Mouse (Mus musculus): ENCODE measurements around the gene Srp68. TPM values are rescaled to one million over a fixed set of nuclear protein-coding genes. Genes with fewer than 3 reads are reported as not detected.
A peak's percentile ranks its signal among the peaks of the same experiment; 100 is the strongest.

Gene Srp68
- total RNA-seq, 2 experiments from 2014 or later: 54.4 to 55.6 TPM

- DNase-seq: peak in 1 of 2 experiments; percentile 48
- intact Hi-C loops (cut with DNase I): loop anchor here (5.0 kb wide), 1 partner anchor 128 kb away; the partner anchor contains the start of gene Wbp2
Measured at GRCm38 (mm10) chr11:116215181-116215580, 58.8 kb downstream of the Srp68 start.

- no peak for DNase-seq
- intact Hi-C loops (cut with DNase I): no loop called here
Measured at GRCm38 (mm10) chr11:116213877-116214510, 60.0 kb downstream of the Srp68 start.

GRCm38 (mm10) chr11:116212847-116213246, 61.2 kb downstream of the Srp68 start:
- no peak for DNase-seq
- intact Hi-C loops (cut with DNase I): no loop called here

DNA sequence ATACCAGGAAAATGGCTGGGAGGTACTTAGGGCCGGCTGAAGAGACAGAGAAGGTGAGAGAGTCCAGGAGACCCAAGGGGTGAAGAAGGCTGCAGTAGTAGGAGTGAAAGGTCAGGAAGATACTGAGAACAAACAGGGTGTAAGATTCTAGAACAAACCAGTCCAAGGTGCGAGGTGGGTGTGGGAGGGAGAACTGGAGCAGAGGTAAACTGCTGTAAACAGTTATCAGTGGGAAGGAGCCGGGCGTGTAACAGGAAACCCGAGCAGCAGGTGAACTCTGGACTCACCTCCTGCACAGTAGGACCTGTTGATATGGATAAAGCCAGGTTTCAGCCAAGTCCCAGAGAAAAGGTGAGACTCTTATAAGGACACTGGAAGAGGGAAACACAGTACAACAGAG, 63.3 kb downstream of the Srp68 start:
- no peak for DNase-seq
- intact Hi-C loops (cut with DNase I): no loop called here

DNA sequence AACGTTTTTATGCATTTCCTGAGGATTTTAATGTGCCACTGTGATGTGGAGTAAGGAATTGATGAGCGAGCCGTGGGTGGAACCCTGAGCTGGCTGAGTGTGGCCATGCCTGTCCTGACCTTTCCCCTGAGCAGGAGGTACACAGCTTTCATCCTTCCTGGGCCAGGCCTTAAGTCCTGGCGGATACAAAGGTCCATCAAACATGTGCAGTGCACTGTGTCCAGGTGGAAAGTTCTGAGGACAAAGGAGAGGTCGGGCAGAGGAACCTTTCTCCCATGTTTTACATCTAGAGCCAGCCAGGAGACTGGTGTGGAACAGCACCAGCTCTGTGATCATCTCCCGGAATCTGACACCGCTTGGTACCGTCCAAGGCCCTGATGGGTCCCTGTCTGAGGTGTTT, 64.8 kb downstream of the Srp68 start:
- intact Hi-C loops (cut with DNase I): no loop called here
- no peak for DNase-seq

DNA sequence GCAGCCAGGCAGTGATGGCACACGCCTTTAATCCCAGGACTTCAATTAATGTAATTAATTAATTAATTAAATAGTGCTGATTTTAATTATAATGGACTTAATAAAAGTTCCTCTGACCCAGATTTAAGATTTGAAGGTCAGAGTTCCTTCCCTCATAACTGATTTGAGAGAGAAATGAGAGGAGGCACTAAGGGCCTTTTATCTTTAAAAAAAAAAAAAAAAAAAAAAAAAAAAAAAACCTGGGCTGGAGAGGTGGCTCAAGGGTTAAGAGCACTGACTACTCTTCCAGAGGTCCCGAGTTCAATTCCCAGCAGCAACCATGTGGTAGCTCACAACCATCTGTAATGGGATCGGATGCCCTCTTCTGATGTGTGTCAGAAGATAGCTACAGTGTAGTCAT, 65.4 kb downstream of the Srp68 start:
- no peak for DNase-seq
- intact Hi-C loops (cut with DNase I): no loop called here

DNA sequence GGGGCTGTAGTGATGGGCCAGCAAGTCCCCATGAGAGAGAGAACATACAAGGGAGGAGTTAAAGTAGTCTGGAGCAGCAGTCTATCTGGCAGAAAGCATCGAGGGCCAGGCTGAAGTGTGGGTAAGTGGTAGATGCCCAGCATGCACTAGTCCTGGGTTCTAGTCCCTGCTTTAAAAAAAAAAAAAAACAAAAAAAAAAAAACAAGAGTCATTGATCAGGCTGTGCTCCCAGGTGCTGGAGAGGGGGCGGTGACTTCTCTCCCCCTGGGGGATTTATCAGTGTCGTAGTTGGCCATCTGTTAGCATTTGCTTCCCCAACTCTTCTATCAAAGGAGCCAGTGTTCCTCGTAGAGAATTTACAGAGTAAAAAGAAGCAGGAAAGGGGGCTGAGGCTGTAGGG, 67.3 kb downstream of the Srp68 start:
- no peak for DNase-seq
- intact Hi-C loops (cut with DNase I): no loop called here

GRCm38 (mm10) chr11:116203150-116203549, 70.9 kb downstream of the Srp68 start:
- intact Hi-C loops (cut with DNase I): no loop called here
- DNase-seq: no peak

GRCm38 (mm10) chr11:116201151-116201550, 72.9 kb downstream of the Srp68 start:
- intact Hi-C loops (cut with DNase I): loop anchor here (2.0 kb wide), 1 partner anchor 18 kb away; no protein-coding TSS in a partner anchor
- DNase-seq: no peak

GRCm38 (mm10) chr11:116198639-116199531, 75.1 kb downstream of the Srp68 start, which contains the start of the genes Ten1 and Acox1:
Gene Ten1 (plus strand): TSS chr11:116198855.
Gene Acox1 (minus strand): TSS chr11:116199045.
- DNase-seq: peak; percentile 98
- intact Hi-C loops (cut with DNase I): no loop called here

GRCm38 (mm10) chr11:116198132-116198531, 75.9 kb downstream of the Srp68 start:
- intact Hi-C loops (cut with DNase I): no loop called here
- DNase-seq: no peak

DNA sequence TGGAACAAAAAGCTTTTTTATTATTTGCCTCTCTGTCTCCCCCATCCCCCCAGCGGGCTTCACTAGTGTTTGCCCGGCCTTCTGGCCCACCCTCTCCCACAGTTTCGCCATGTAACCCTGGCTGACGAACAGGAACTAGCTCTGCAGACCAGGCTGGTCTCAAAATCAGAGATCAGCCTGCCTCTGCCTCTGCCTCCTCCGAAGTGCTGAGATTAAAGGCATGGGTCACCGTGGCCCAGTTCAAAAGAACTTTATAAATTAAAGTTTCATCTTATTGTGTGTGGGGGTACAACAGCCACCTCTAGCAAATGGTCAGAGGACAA, 76.5 kb downstream of the Srp68 start:
- intact Hi-C loops (cut with DNase I): no loop called here
- no peak for DNase-seq

DNA sequence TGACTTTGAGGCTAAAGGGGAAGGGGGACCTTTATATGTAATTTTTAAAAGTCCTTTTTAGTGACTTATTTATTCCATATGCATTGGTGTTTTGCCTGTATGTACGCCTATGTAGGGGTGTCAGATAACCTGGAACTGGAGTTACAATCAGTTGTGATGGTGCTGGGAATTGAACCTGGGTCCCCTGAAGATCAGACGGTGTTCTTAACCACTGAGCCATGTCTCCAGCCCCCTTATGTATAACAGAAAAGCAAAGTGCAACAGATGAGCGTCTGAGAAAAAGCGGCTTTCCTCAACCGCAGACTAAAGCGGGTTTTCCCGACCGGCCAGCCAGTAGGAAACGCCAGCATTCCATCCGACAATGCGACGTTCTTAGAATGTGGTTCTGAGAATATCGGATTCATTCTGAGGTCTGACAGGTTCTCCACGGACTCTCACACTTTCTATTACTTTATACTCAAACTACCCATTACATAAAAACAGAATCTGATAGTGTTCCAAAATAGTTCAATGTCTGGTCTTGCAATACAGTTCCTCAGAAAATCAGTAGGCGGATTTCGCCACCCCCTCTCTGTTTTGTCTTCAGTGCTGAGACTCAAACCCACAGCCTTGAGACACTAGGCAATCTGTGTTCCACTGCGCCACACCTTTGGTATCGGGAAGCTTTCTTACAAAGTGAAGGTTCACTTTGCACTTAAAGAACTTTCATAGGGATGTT, 77.0 kb downstream of the Srp68 start:
- no peak for DNase-seq
- intact Hi-C loops (cut with DNase I): no loop called here

GRCm38 (mm10) chr11:116196336-116196735, 77.7 kb downstream of the Srp68 start:
- intact Hi-C loops (cut with DNase I): no loop called here
- DNase-seq: no peak

DNA sequence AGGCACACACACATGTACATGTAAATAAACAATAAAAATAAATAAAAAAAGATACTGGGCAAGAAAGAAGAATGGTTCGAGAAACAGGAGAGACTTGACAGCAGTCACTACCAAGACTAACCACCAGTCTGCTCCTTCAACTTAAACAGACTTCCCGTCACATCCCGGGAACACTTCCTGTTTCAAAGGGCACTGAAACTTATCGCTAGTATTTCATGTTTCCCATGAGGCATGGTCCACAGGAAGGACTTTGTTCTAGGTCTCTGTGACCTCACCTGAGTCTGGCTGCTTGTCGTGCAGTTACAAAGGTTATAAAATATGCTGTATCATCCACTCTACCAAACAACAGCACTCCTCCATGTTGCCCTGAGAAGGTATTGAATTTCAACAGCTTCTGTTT, 78.8 kb downstream of the Srp68 start:
- DNase-seq: no peak
- intact Hi-C loops (cut with DNase I): no loop called here

Other genes starting within 250 kb of the Srp68 start
- 100 to 1,000 TPM; 184 to 193 TPM for gene H3f3b, start 246.3 kb downstream of the Srp68 start, total RNA-seq (2021)
- gene Unk, start 243.9 kb downstream of the Srp68 start, total RNA-seq (2021): 10 to 100 TPM; 12.2 to 12.9 TPM
- gene Unc13d, start 196.3 kb downstream of the Srp68 start, total RNA-seq (2021): 1 to 10 TPM in 1 of 2 experiments, under 1 TPM in 1; 0.81 to 1.7 TPM
- 10 to 100 TPM; 83.6 to 89.5 TPM for gene Wbp2, start 187.2 kb downstream of the Srp68 start, total RNA-seq (2021)
- 10 to 100 TPM; 46.3 to 46.9 TPM for gene Trim47, start 147.0 kb downstream of the Srp68 start, total RNA-seq (2021)
- 1 to 10 TPM; 7.3 to 8.2 TPM for gene Trim65, start 143.1 kb downstream of the Srp68 start, total RNA-seq (2021)
- gene Mrpl38, start 135.3 kb downstream of the Srp68 start, total RNA-seq (2021): 10 to 100 TPM; 55.5 to 56.3 TPM
- gene Fbf1, start 106.1 kb downstream of the Srp68 start, total RNA-seq (2021): 10 to 100 TPM; 15.1 to 17.2 TPM
- 10 to 100 TPM; 22.2 to 27.0 TPM for gene Ten1, start 75.4 kb downstream of the Srp68 start, total RNA-seq (2021)
- 100 to 1,000 TPM; 101 to 116 TPM for gene Acox1, start 75.2 kb downstream of the Srp68 start, total RNA-seq (2021)
- gene Evpl, start 36.1 kb downstream of the Srp68 start, total RNA-seq (2021): under 1 TPM; 0.83 to 0.93 TPM
- gene Galr2, start 6.7 kb upstream of the Srp68 start, total RNA-seq (2021): not detected
- 10 to 100 TPM; 44.3 to 52.3 TPM for gene Exoc7, start 33.0 kb upstream of the Srp68 start, total RNA-seq (2021)
- gene Foxj1, start 61.2 kb upstream of the Srp68 start, total RNA-seq (2021): 1 to 10 TPM in 1 of 2 experiments, under 1 TPM in 1; 0.07 to 1.5 TPM
- gene Rnf157, start 138.8 kb upstream of the Srp68 start, total RNA-seq (2021): 1 to 10 TPM; 5.8 to 8.8 TPM
- 10 to 100 TPM; 41.2 to 42.9 TPM for gene Ubald2, start 159.9 kb upstream of the Srp68 start, total RNA-seq (2021)
- gene Qrich2, start 192.0 kb upstream of the Srp68 start, total RNA-seq (2021): not detected
- 10 to 100 TPM; 41.5 to 45.4 TPM for gene Prpsap1, start 220.0 kb upstream of the Srp68 start, total RNA-seq (2021)

All from heart, postnatal 14 days (tissue).